Mouse (Mus musculus) cerebellum, adult 2 months (tissue): Measurements from ENCODE around the gene Ptpn18. TPM values are rescaled to one million over a fixed set of nuclear protein-coding genes. Genes with fewer than 3 reads are reported as not detected.
"Not testable (repeated sequence)": the region's sequence is repeated elsewhere in the genome, so short reads cannot be mapped to it uniquely, and the experiment has no call there.

Experiments used
- DNase-seq, 2 experiments: peaks; one replicate each; pipeline ENCODE4 v3.0.0; 2021
- H3K27ac ChIP-seq: fragments of 200-500 bp; 2 replicates; pipeline ENCODE4 v1.5.1; 2012; ENCODE audit warnings: low read length, control low read depth, inconsistent platforms; ENCODE audit not compliant: insufficient read depth
- H3K27me3 ChIP-seq: fragments of 200-500 bp; 2 replicates; pipeline ENCODE4 v1.6.1; 2012; ENCODE audit warnings: inconsistent platforms, mild to moderate bottlenecking, low read length, moderate library complexity; ENCODE audit not compliant: control insufficient read depth, insufficient read depth
- H3K4me1 ChIP-seq: fragments of 200-500 bp; 2 replicates; pipeline ENCODE4 v1.6.1; 2011; ENCODE audit warnings: low read length; ENCODE audit not compliant: control insufficient read depth, insufficient read depth
- H3K4me3 ChIP-seq: fragments of 200-500 bp; replicated peaks from 2 replicates; pipeline ENCODE3; 2011; ENCODE audit warnings: mild to moderate bottlenecking, low read depth, low read length, control low read depth; ENCODE audit not compliant: insufficient read depth
- CTCF ChIP-seq: fragments of 200-500 bp; IDR thresholded peaks from 2 replicates; pipeline ENCODE4 v1.5.1; 2011; ENCODE audit warnings: low read depth, mild to moderate bottlenecking, control low read depth, low read length, moderate library complexity, borderline replicate concordance; ENCODE audit not compliant: insufficient read depth
- POLR2A ChIP-seq: fragments of 200-500 bp; IDR thresholded peaks from 2 replicates; pipeline ENCODE4 v1.6.1; 2011; ENCODE audit warnings: low read length, control low read depth, borderline replicate concordance; ENCODE audit not compliant: insufficient read depth
- WGBS: fragments of 180-500 bp; shearing (Covaris S2); methylation state at CpG from one replicate; pipeline ENCODE4 v1.1.7; 2018; 5-methylcytosine and 5-hydroxymethylcytosine counted together
- polyA plus RNA-seq: library from polyadenylated mRNA; depleted of rRNA; stranded (reverse); fragments of >200 nt; gene quantifications from 2 replicates; pipeline ENCODE4 v1.2.3, GENCODE M21; 2012

Gene Ptpn18
- polyA plus RNA-seq, 1 experiment = 4.7 TPM

- Histone ChIP-seq H3K27me3 (no peaks in the 10 kb centered on the region), H3K4me1 (no peaks in the 10 kb centered on the region), H3K4me3 (no peak overlapping the region), H3K27ac (no peak overlapping the region)
- no peak for DNase-seq
- no peak for TF ChIP-seq CTCF
- TF ChIP-seq POLR2A = no peak
- 70% methylated on average over 3 of the region's 3 CpGs for WGBS
These were observed 48.4 kb downstream of the Ptpn18 start for GRCm38 (mm10) chr1:34507986-34508385.

- TF ChIP-seq CTCF (no peak), POLR2A (no peak)
- 28% methylated on average over 7 of the region's 7 CpGs for WGBS
- DNase-seq = no peak
- no peaks in the 10 kb centered on the region for H3K27me3 ChIP-seq
- H3K4me3 ChIP-seq = no peak overlapping the region
- no peak overlapping the region for H3K27ac ChIP-seq
- no peaks in the 10 kb centered on the region for H3K4me1 ChIP-seq
These were observed 51.0 kb downstream of the Ptpn18 start for GRCm38 (mm10) chr1:34510575-34510981.

- Histone ChIP-seq H3K4me1 (no peaks in the 10 kb centered on the region), H3K4me3 (no peak overlapping the region), H3K27me3 (no peaks in the 10 kb centered on the region), H3K27ac (no peak overlapping the region)
- peak; percentile 69 to 79 for DNase-seq
- TF ChIP-seq CTCF = peak; percentile 98
- no peak for TF ChIP-seq POLR2A
- WGBS = 6% methylated on average over 3 of the region's 3 CpGs
These were observed 51.5 kb downstream of the Ptpn18 start for GRCm38 (mm10) chr1:34511027-34511426.

GRCm38 (mm10) chr1:34513068-34513467 lies 53.5 kb downstream of the Ptpn18 start:
- H3K27me3 ChIP-seq = no peaks in the 10 kb centered on the region
- TF ChIP-seq CTCF = no peak; the same call in 1 of the 2 replicates
- TF ChIP-seq POLR2A = no peak
- H3K4me3 ChIP-seq = no peak overlapping the region
- no peak overlapping the region for H3K27ac ChIP-seq
- H3K4me1 ChIP-seq = no peaks in the 10 kb centered on the region
- WGBS = 89% methylated on average over 4 of the region's 4 CpGs
- DNase-seq = no peak

DNA sequence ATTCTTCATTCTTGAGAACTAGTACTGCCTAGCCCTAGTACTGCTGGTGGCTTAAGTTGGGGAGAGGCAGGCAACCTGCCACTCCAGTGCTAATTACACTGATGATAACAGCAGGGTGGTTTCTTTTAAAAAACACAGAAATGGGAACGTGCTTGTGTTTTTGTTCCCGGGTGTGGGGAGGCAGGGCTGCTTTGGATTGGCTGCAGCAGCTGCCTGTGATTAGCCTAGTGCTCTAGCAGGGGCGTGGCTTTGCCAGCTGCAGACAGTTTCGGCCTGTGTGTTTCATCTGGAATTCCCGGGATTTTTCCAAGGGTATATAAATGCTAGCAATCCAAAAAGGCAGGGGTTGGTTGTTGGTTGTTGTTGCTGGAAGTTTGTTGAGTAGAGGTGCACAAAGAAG lies 57.0 kb downstream of the Ptpn18 start:
- DNase-seq = no peak
- Histone ChIP-seq H3K27me3 (no peaks in the 10 kb centered on the region), H3K4me1 (peaks cover under 1% of the 10 kb centered on the region), H3K27ac (no peak overlapping the region), H3K4me3 (no peak overlapping the region)
- no peak for TF ChIP-seq POLR2A
- TF ChIP-seq CTCF = no peak
- WGBS = 57% methylated on average over 5 of the region's 5 CpGs

- not testable (repeated sequence) for H3K4me3 ChIP-seq, H3K4me1 ChIP-seq, H3K27ac ChIP-seq, H3K27me3 ChIP-seq, DNase-seq
- 57% methylated on average over 6 of the region's 6 CpGs for WGBS
These were observed 57.7 kb downstream of the Ptpn18 start for GRCm38 (mm10) chr1:34517297-34517696.

DNA sequence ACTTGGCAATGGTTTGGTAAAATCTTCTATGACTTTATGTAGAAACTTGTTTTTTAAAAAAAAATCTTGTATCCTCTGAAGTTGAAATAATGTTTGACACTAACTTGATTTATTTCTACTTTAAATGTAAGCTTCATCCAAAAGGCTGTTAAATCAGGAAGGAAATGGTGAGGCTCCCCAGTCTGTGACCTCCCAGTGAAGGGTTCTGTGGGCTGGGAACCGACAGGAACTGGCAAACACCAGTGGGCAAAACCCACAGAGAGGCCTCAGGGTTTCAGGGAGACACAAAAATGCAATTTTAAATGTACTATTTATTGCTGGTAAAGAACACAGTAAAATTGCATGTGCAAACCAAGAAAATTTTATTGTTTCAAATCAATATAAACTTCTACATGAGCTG lies 58.2 kb downstream of the Ptpn18 start:
- H3K27me3 ChIP-seq, H3K4me3 ChIP-seq, H3K4me1 ChIP-seq, DNase-seq, H3K27ac ChIP-seq: not testable (repeated sequence)
- WGBS = 40% methylated on average over 1 of the region's 1 CpGs

- 81% methylated on average over 1 of the region's 1 CpGs for WGBS
- DNase-seq = no peak
- Histone ChIP-seq H3K4me3 (no peak overlapping the region), H3K27me3 (no peaks in the 10 kb centered on the region), H3K27ac (no peak overlapping the region), H3K4me1 (peaks cover 14% of the 10 kb centered on the region)
- no peak for TF ChIP-seq POLR2A
- TF ChIP-seq CTCF = no peak
These were observed 58.7 kb downstream of the Ptpn18 start for GRCm38 (mm10) chr1:34518259-34518658.
